Comparison of ENCODE assay signal across 8 mouse cellular contexts in genomic region chr16:55821571-55821981, GRCm38 (mm10). TPM values are rescaled to one million over a fixed set of nuclear protein-coding genes. Genes with fewer than 3 reads are reported as not detected.
DNase-seq lines count a peak whose midpoint lies in the region; ATAC-seq and TF ChIP-seq lines count a peak whose summit lies in the region.

No protein-coding gene starts in this region.

- no peak for TF ChIP-seq POLR2A in bone marrow, adult 2 months (IDR thresholded peaks at IDR 0.05; ENCODE audit: borderline replicate concordance, control insufficient read depth, low read depth, low read length)

- H3K27ac ChIP-seq in bone marrow, adult 2 months (ENCODE audit: control insufficient read depth, insufficient read depth, low read depth, low read length, poor library complexity): peak overlapping the region; percentile 99
- H3K27ac ChIP-seq in heart, embryonic 14.5 days (replicated peaks in 1 of 2; ENCODE audit: control insufficient read depth in 1 of 2, insufficient read depth in 1 of 2, low read depth in 2 of 2, low read length in 2 of 2): peak overlapping the region; percentile 66 to 92
- H3K27ac ChIP-seq in limb, embryonic 10.5 days: peak overlapping the region; percentile 94
- H3K27ac ChIP-seq in midbrain, embryonic 12.5 days (replicated peaks): no peak overlapping the region

- peak; percentile 34; the same call in 1 of the 2 replicates for ATAC-seq in heart, embryonic 14.5 days (ENCODE audit: insufficient number of reproducible peaks, insufficient read depth, low FRiP score, low read depth)
- ATAC-seq in midbrain, embryonic 12.5 days (ENCODE audit: low FRiP score, low read depth): peak; percentile 21

- no peaks in the 10 kb centered on the region for H3K27me3 ChIP-seq in heart, embryonic 14.5 days (ENCODE audit: control insufficient read depth, insufficient read depth, low read length)
- no peaks in the 10 kb centered on the region for H3K27me3 ChIP-seq in limb, embryonic 10.5 days (ENCODE audit: low read depth, poor library complexity, severe bottlenecking)
- peaks cover 29% of the 10 kb centered on the region for H3K27me3 ChIP-seq in midbrain, embryonic 12.5 days

- H3K9ac ChIP-seq in heart, embryonic 14.5 days (ENCODE audit: low read length): peak overlapping the region; percentile 93
- H3K9ac ChIP-seq in midbrain, embryonic 12.5 days (replicated peaks): peak overlapping the region; percentile 65

- H3K4me3 ChIP-seq in bone marrow, adult 2 months (replicated peaks; ENCODE audit: control insufficient read depth, low read depth, low read length): peak overlapping the region; percentile 78
- peak overlapping the region; percentile 60 to 93 for H3K4me3 ChIP-seq in heart, embryonic 14.5 days (ENCODE audit: control insufficient read depth in 1 of 2, insufficient read depth in 1 of 2, low read depth in 1 of 2, low read length in 2 of 2)
- H3K4me3 ChIP-seq in limb, embryonic 10.5 days: peak overlapping the region; percentile 84
- H3K4me3 ChIP-seq in midbrain, embryonic 12.5 days: peak overlapping the region; percentile 74

- peak overlapping the region; percentile 88 for H3K4me2 ChIP-seq in heart, embryonic 14.5 days (ENCODE audit: low read length)
- H3K4me2 ChIP-seq in midbrain, embryonic 12.5 days (replicated peaks): peak overlapping the region; percentile 98

- under 1% methylated on average over 40 of the region's 40 CpGs for WGBS in bone marrow, adult 2 months
- under 1% methylated on average over 35 of the region's 40 CpGs for WGBS in heart, embryonic 14.5 days
- WGBS in limb, embryonic 10.5 days: under 1% methylated on average over 40 of the region's 40 CpGs
- under 1% methylated on average over 40 of the region's 40 CpGs for WGBS in midbrain, embryonic 12.5 days

- peaks cover 23% of the 10 kb centered on the region for H3K36me3 ChIP-seq in heart, embryonic 14.5 days (ENCODE audit: control insufficient read depth, insufficient read depth, low read length)
- H3K36me3 ChIP-seq in limb, embryonic 10.5 days: peaks cover 21% of the 10 kb centered on the region
- peaks cover 9% of the 10 kb centered on the region for H3K36me3 ChIP-seq in midbrain, embryonic 12.5 days

- TF ChIP-seq CTCF in bone marrow, adult 2 months (IDR thresholded peaks at IDR 0.05; ENCODE audit: control insufficient read depth, insufficient read depth, low read length): no peak

- no peaks in the 10 kb centered on the region for H3K9me3 ChIP-seq in heart, embryonic 14.5 days (ENCODE audit: control insufficient read depth, low read length)
- H3K9me3 ChIP-seq in limb, embryonic 10.5 days (replicated peaks): no peaks in the 10 kb centered on the region
- H3K9me3 ChIP-seq in midbrain, embryonic 12.5 days: no peaks in the 10 kb centered on the region

- no peaks in the 10 kb centered on the region; the same call in 1 of the 2 replicates for H3K4me1 ChIP-seq in bone marrow, adult 2 months (ENCODE audit: control insufficient read depth, insufficient read depth, low read length)
- peaks cover 8 to 24% of the 10 kb centered on the region in 2 experiments for H3K4me1 ChIP-seq in heart, embryonic 14.5 days (ENCODE audit: control insufficient read depth in 2 of 2, insufficient read depth in 2 of 2, low read length in 2 of 2)
- H3K4me1 ChIP-seq in limb, embryonic 10.5 days: peaks cover 46% of the 10 kb centered on the region
- H3K4me1 ChIP-seq in midbrain, embryonic 12.5 days: peaks cover 22% of the 10 kb centered on the region; the same call in 1 of the 2 replicates

- peak; percentile 39 to 52 for DNase-seq in lung, adult 18-20 months
- no peak for DNase-seq in lung, postnatal 4 days
- DNase-seq in limb, embryonic 10.5 days (ENCODE audit: low spot score): no peak
- DNase-seq in layer of hippocampus, adult 8-10 months (ENCODE audit: low spot score in 2 of 2): no peak
- DNase-seq in cerebellum, adult 8-10 months: no peak

RNA-seq across cellular contexts. Expression of gene Nfkbiz, which starts 17.1 kb away (rescaled TPM):
- 3.9 and 8.6 TPM in 2 replicates for polyA plus RNA-seq in bone marrow, adult 2 months (2011; ENCODE audit: insufficient read depth, insufficient read length, low replicate concordance, missing spikeins)
- polyA plus RNA-seq in heart, embryonic 14.5 days (2014; fragmentation: Nextera tagmentation; extraction: Ambion mirVana): 2.7 and 3.1 TPM in 2 replicates
- 2.6 and 3.0 TPM in 2 replicates for polyA plus RNA-seq in limb, embryonic 10.5 days (2016; fragmentation: Nextera tagmentation; extraction: Ambion mirVana)
- 1.5 TPM in 2 replicates for polyA plus RNA-seq in midbrain, embryonic 12.5 days (2016; fragmentation: Nextera tagmentation; extraction: Ambion mirVana)
- total RNA-seq in layer of hippocampus, adult 8-10 months (2022): 1 to 10 TPM; 6.2 to 7.2 (median 6.5) TPM

Comparison
In these comparisons a context has a peak if more than half of its experiments do, and no peak if none do; other contexts are left out.
1. DNase-seq: peak in lung, adult 18-20 months (2 of 2); none in lung, postnatal 4 days (0 of 2), limb, embryonic 10.5 days (single experiment), layer of hippocampus, adult 8-10 months (0 of 2) and cerebellum, adult 8-10 months (single experiment).
2. Peak in every context shown above with its lines, with median percentiles within 50 percentile points of each other: H3K4me3 ChIP-seq.